Mouse (Mus musculus): ENCODE data around the gene Miga2. TPM values are rescaled to one million over a fixed set of nuclear protein-coding genes. Genes with fewer than 3 reads are reported as not detected.

Miga2 gene
- polyA plus RNA-seq, 1 experiment, result 27.7 TPM

- 56% methylated on average over 8 of the region's 8 CpGs for WGBS
- no peak for DNase-seq (ENCODE audit: low read depth, low spot score)
These were observed 6.2 kb upstream of the Miga2 start for GRCm38 (mm10) chr2:30357552-30358510.

GRCm38 (mm10) chr2:30358533-30359531, 5.2 kb upstream of the Miga2 start, which contains the start of gene Sh3glb2:
Gene Sh3glb2 (minus strand): TSS chr2:30359337.
- no peak for DNase-seq (ENCODE audit: low read depth, low spot score)
- WGBS, result 1% methylated on average over 60 of the region's 73 CpGs

- WGBS, result 32% methylated on average over 10 of the region's 10 CpGs
- DNase-seq (ENCODE audit: low read depth, low spot score), result peak; percentile 62
These were observed 3.4 kb upstream of the Miga2 start for GRCm38 (mm10) chr2:30360626-30361025.

- 79% methylated on average over 5 of the region's 5 CpGs for WGBS
These were observed 1.2 kb upstream of the Miga2 start for GRCm38 (mm10) chr2:30362865-30363264.

GRCm38 (mm10) chr2:30365281-30366069, 1.4 kb downstream of the Miga2 start:
- DNase-seq (ENCODE audit: low read depth, low spot score), result no peak
- WGBS, result 82% methylated on average over 2 of the region's 2 CpGs

More at GRCm38 (mm10) chr2:30362865-30363264, 1.2 kb upstream of the Miga2 start:
- DNase-seq (ENCODE audit: low read depth, low spot score), result no peak

- DNase-seq (ENCODE audit: low read depth, low spot score), result no peak
- WGBS, result 59% methylated on average over 5 of the region's 5 CpGs
These were observed 2.2 kb downstream of the Miga2 start for GRCm38 (mm10) chr2:30366203-30366602.

- no peak for DNase-seq (ENCODE audit: low read depth, low spot score)
- 97% methylated on average over 8 of the region's 8 CpGs for WGBS
These were observed 7.5 kb downstream of the Miga2 start for GRCm38 (mm10) chr2:30371544-30371943.

- 95% methylated on average over 5 of the region's 5 CpGs for WGBS
- DNase-seq (ENCODE audit: low read depth, low spot score), result no peak
These were observed 8.7 kb downstream of the Miga2 start for GRCm38 (mm10) chr2:30372726-30373125.

GRCm38 (mm10) chr2:30375893-30376292, 11.9 kb downstream of the Miga2 start:
- no peak for DNase-seq (ENCODE audit: low read depth, low spot score)
- WGBS, result 93% methylated on average over 10 of the region's 10 CpGs

- 63% methylated on average over 5 of the region's 5 CpGs for WGBS
- DNase-seq (ENCODE audit: low read depth, low spot score), result no peak
These were observed 13.7 kb downstream of the Miga2 start for GRCm38 (mm10) chr2:30377721-30378120.

GRCm38 (mm10) chr2:30379307-30379706, 15.3 kb downstream of the Miga2 start:
- DNase-seq (ENCODE audit: low read depth, low spot score), result no peak
- 80% methylated on average over 7 of the region's 7 CpGs for WGBS

GRCm38 (mm10) chr2:30380564-30381376, 16.7 kb downstream of the Miga2 start:
- 68% methylated on average over 10 of the region's 10 CpGs for WGBS
- no peak for DNase-seq (ENCODE audit: low read depth, low spot score)

- DNase-seq (ENCODE audit: low read depth, low spot score), result no peak
- WGBS, result 39% methylated on average over 4 of the region's 4 CpGs
These were observed 17.3 kb downstream of the Miga2 start for GRCm38 (mm10) chr2:30381377-30381725.

- DNase-seq (ENCODE audit: low read depth, low spot score), result no peak
- WGBS, result 70% methylated on average over 5 of the region's 5 CpGs
These were observed 20.8 kb downstream of the Miga2 start for GRCm38 (mm10) chr2:30384814-30385213.

GRCm38 (mm10) chr2:30385591-30385990, 21.6 kb downstream of the Miga2 start:
- DNase-seq (ENCODE audit: low read depth, low spot score), result no peak
- WGBS, result 82% methylated on average over 4 of the region's 4 CpGs

- 85% methylated on average over 9 of the region's 9 CpGs for WGBS
- DNase-seq (ENCODE audit: low read depth, low spot score), result no peak
These were observed 22.9 kb downstream of the Miga2 start for GRCm38 (mm10) chr2:30386913-30387312.

GRCm38 (mm10) chr2:30389000-30389399, 25.0 kb downstream of the Miga2 start:
- no peak for DNase-seq (ENCODE audit: low read depth, low spot score)
- WGBS, result 89% methylated on average over 2 of the region's 2 CpGs

- under 1% methylated on average over 40 of the region's 40 CpGs for WGBS
- DNase-seq (ENCODE audit: low read depth, low spot score), result peak; percentile 94
These were observed 28.1 kb downstream of the Miga2 start, which contains the start of gene Dolpp1 for GRCm38 (mm10) chr2:30392114-30392576. Gene Dolpp1 (plus strand): TSS chr2:30392254.
